9 mouse cellular contexts compared by ENCODE assay signal in genomic region chr19:6117346-6117985, GRCm38 (mm10). TPM values are rescaled to one million over a fixed set of nuclear protein-coding genes. Genes with fewer than 3 reads are reported as not detected.
DNase-seq lines count a peak whose midpoint lies in the region; ATAC-seq and TF ChIP-seq lines count a peak whose summit lies in the region.
"Had no signal": no experiment of that assay in that cellular context is flagged by ENCODE, and none has a peak within 500 bp of the region (broad histone marks: within the 10 kb centered on the region; RNA-seq: fewer than 3 reads in every experiment).

No protein-coding gene starts in this region.

- no peak for ATAC-seq in lung, embryonic 14.5 days (ENCODE audit: insufficient read depth)
- ATAC-seq in hindbrain, embryonic 12.5 days (ENCODE audit: low FRiP score) = no peak
- ATAC-seq in midbrain, embryonic 14.5 days (ENCODE audit: low FRiP score, low TSS enrichment) = no peak

- TF ChIP-seq CTCF in lung, embryonic 14.5 days (IDR thresholded peaks at IDR 0.05; ENCODE audit: low read depth) = no peak

- peak overlapping the region; percentile 81 for H3K4me3 ChIP-seq in lung, embryonic 14.5 days (ENCODE audit: low read depth, low read length)
- H3K4me3 ChIP-seq in hindbrain, embryonic 12.5 days = peak overlapping the region; percentile 86
- H3K4me3 ChIP-seq in midbrain, embryonic 14.5 days (replicated peaks; ENCODE audit: low read depth, low read length) = peak overlapping the region; percentile 78

- DNase-seq in lung, embryonic 14.5 days = no peak
- no peak for DNase-seq in lung, postnatal 4 days
- DNase-seq in brain, adult 2 months (ENCODE audit: low read depth, low spot score) = peak; percentile 43
- no peak for DNase-seq in midbrain, embryonic 14.5 days
- no peak for DNase-seq in ovary, adult 18-20 months (ENCODE audit: low spot score)
- no peak for DNase-seq in kidney, adult 18-20 months
- no peak for DNase-seq in adrenal gland, postnatal 4 days (ENCODE audit: low spot score in 2 of 2)

- WGBS in lung, embryonic 14.5 days = 4% methylated on average over 32 of the region's 32 CpGs
- 6% methylated on average over 29 of the region's 32 CpGs for WGBS in hindbrain, embryonic 12.5 days
- 5% methylated on average over 32 of the region's 32 CpGs for WGBS in midbrain, embryonic 14.5 days

- peak overlapping the region; percentile 99 for H3K27ac ChIP-seq in lung, embryonic 14.5 days (ENCODE audit: low read depth)
- peak overlapping the region; percentile 93 for H3K27ac ChIP-seq in hindbrain, embryonic 12.5 days
- peak overlapping the region; percentile 92 for H3K27ac ChIP-seq in midbrain, embryonic 14.5 days (replicated peaks; ENCODE audit: low read depth, low read length)

- H3K4me2 ChIP-seq in lung, embryonic 14.5 days = peak overlapping the region; percentile 85
- H3K4me2 ChIP-seq in hindbrain, embryonic 12.5 days (replicated peaks) = peak overlapping the region; percentile 80
- H3K4me2 ChIP-seq in midbrain, embryonic 14.5 days (ENCODE audit: low read length) = peak overlapping the region; percentile 94

- no peaks in the 10 kb centered on the region for H3K27me3 ChIP-seq in lung, embryonic 14.5 days (ENCODE audit: insufficient read depth, low read length)
- H3K27me3 ChIP-seq in hindbrain, embryonic 12.5 days = no peaks in the 10 kb centered on the region
- H3K27me3 ChIP-seq in midbrain, embryonic 14.5 days (ENCODE audit: control insufficient read depth, insufficient read depth, low read length) = no peaks in the 10 kb centered on the region

- H3K4me1 ChIP-seq in lung, embryonic 14.5 days (ENCODE audit: insufficient read depth) = peaks cover 13% of the 10 kb centered on the region
- H3K4me1 ChIP-seq in hindbrain, embryonic 12.5 days = peaks cover 31% of the 10 kb centered on the region
- peaks cover 14% of the 10 kb centered on the region; the same call in 1 of the 2 replicates for H3K4me1 ChIP-seq in midbrain, embryonic 14.5 days (ENCODE audit: control insufficient read depth, insufficient read depth, low read length)

- H3K36me3 ChIP-seq in lung, embryonic 14.5 days (ENCODE audit: insufficient read depth) = peaks cover 40% of the 10 kb centered on the region
- H3K36me3 ChIP-seq in hindbrain, embryonic 12.5 days = peaks cover 41% of the 10 kb centered on the region
- peaks cover 37% of the 10 kb centered on the region for H3K36me3 ChIP-seq in midbrain, embryonic 14.5 days (ENCODE audit: control insufficient read depth, insufficient read depth, low read length)

- no peaks in the 10 kb centered on the region for H3K9me3 ChIP-seq in lung, embryonic 14.5 days (ENCODE audit: low read depth, low read length)
- H3K9me3 ChIP-seq in hindbrain, embryonic 12.5 days (replicated peaks) = no peaks in the 10 kb centered on the region
- H3K9me3 ChIP-seq in midbrain, embryonic 14.5 days (ENCODE audit: control insufficient read depth, low read length) = no peaks in the 10 kb centered on the region

- H3K9ac ChIP-seq in lung, embryonic 14.5 days = peak overlapping the region; percentile 88
- H3K9ac ChIP-seq in hindbrain, embryonic 12.5 days = peak overlapping the region; percentile 89
- peak overlapping the region; percentile 81 for H3K9ac ChIP-seq in midbrain, embryonic 14.5 days (replicated peaks; ENCODE audit: low read length)

RNA-seq across cellular contexts. Expression of gene Sac3d1, which starts 1.0 kb away (rescaled TPM):
- 55.2 and 56.5 TPM in 2 replicates for polyA plus RNA-seq in lung, embryonic 14.5 days (2014; fragmentation: Nextera tagmentation; extraction: Ambion mirVana)
- 47.9 and 48.3 TPM in 2 replicates for polyA plus RNA-seq in hindbrain, embryonic 12.5 days (2016; fragmentation: Nextera tagmentation; extraction: Ambion mirVana)
- 45.8 and 56.6 TPM in 2 replicates for polyA plus RNA-seq in midbrain, embryonic 14.5 days (2014; fragmentation: Nextera tagmentation; extraction: Ambion mirVana)
- 10 to 100 TPM; 18.6 TPM for total RNA-seq in adrenal gland, postnatal 4 days (2021)

RNA-seq across cellular contexts. Expression of gene Snx15, which starts 10.6 kb away (rescaled TPM):
- 28.6 and 35.3 TPM in 2 replicates for polyA plus RNA-seq in lung, embryonic 14.5 days (2014; fragmentation: Nextera tagmentation; extraction: Ambion mirVana)
- 33.2 and 33.4 TPM in 2 replicates for polyA plus RNA-seq in hindbrain, embryonic 12.5 days (2016; fragmentation: Nextera tagmentation; extraction: Ambion mirVana)
- 49.8 and 67.4 TPM in 2 replicates for polyA plus RNA-seq in midbrain, embryonic 14.5 days (2014; fragmentation: Nextera tagmentation; extraction: Ambion mirVana)
- 10 to 100 TPM; 27.1 to 27.7 TPM for total RNA-seq in adrenal gland, postnatal 4 days (2021)

RNA-seq across cellular contexts. Expression of gene Naaladl1, which starts 11.9 kb away (rescaled TPM):
- polyA plus RNA-seq in lung, embryonic 14.5 days (2014; fragmentation: Nextera tagmentation; extraction: Ambion mirVana) = 0.51 and 0.57 TPM in 2 replicates
- polyA plus RNA-seq in hindbrain, embryonic 12.5 days (2016; fragmentation: Nextera tagmentation; extraction: Ambion mirVana) = 0.54 and 0.70 TPM in 2 replicates
- polyA plus RNA-seq in midbrain, embryonic 14.5 days (2014; fragmentation: Nextera tagmentation; extraction: Ambion mirVana) = 0.31 and 0.49 TPM in 2 replicates
- total RNA-seq in adrenal gland, postnatal 4 days (2021) = 1 to 10 TPM in 1 of 2 experiments, under 1 TPM in 1; 0.73 to 1.1 TPM

RNA-seq across cellular contexts. Expression of gene AC131692.1, which starts 23.2 kb away (rescaled TPM):
- polyA plus RNA-seq in lung, embryonic 14.5 days (2014; fragmentation: Nextera tagmentation; extraction: Ambion mirVana) = 0.68 TPM in 1 of 2 replicates, not detected in the other
- 0.35 and 0.38 TPM in 2 replicates for polyA plus RNA-seq in hindbrain, embryonic 12.5 days (2016; fragmentation: Nextera tagmentation; extraction: Ambion mirVana)
- not detected in 2 replicates for polyA plus RNA-seq in midbrain, embryonic 14.5 days (2014; fragmentation: Nextera tagmentation; extraction: Ambion mirVana)
- total RNA-seq in adrenal gland, postnatal 4 days (2021) = under 1 TPM; 0.62 to 0.98 TPM
- polyA plus RNA-seq: frontal cortex, adult 2 months had no signal

RNA-seq across cellular contexts. Expression of gene Batf2, which starts 23.3 kb away (rescaled TPM):
- 0.18 and 0.28 TPM in 2 replicates for polyA plus RNA-seq in lung, embryonic 14.5 days (2014; fragmentation: Nextera tagmentation; extraction: Ambion mirVana)
- 0.22 TPM in 1 of 2 replicates, not detected in the other for polyA plus RNA-seq in hindbrain, embryonic 12.5 days (2016; fragmentation: Nextera tagmentation; extraction: Ambion mirVana)
- polyA plus RNA-seq in midbrain, embryonic 14.5 days (2014; fragmentation: Nextera tagmentation; extraction: Ambion mirVana) = 0.25 TPM in 1 of 2 replicates, not detected in the other
- total RNA-seq in adrenal gland, postnatal 4 days (2021) = 1 to 10 TPM in 1 of 2 experiments, under 1 TPM in 1; 0.81 to 2.0 TPM
